Mouse (Mus musculus): ENCODE data around the gene Cd70.
"Not testable (repeated sequence)": the region's sequence is repeated elsewhere in the genome, so short reads cannot be mapped to it uniquely, and the experiment has no call there.

The Cd70 gene

GRCm38 (mm10) chr17:57134021-57134420 lies 15.6 kb downstream of the Cd70 start:
- DNase-seq = not testable (repeated sequence)

GRCm38 (mm10) chr17:57131793-57132192 lies 17.8 kb downstream of the Cd70 start:
- DNase-seq = no peak

GRCm38 (mm10) chr17:57125853-57126622 lies 23.5 kb downstream of the Cd70 start:
- no peak for DNase-seq

- no peak for DNase-seq
Observed at GRCm38 (mm10) chr17:57124792-57125191, 24.8 kb downstream of the Cd70 start.

GRCm38 (mm10) chr17:57123192-57124118 lies 26.1 kb downstream of the Cd70 start:
- no peak for DNase-seq

- DNase-seq = no peak
Observed at GRCm38 (mm10) chr17:57121856-57122255, 27.7 kb downstream of the Cd70 start.

- DNase-seq = peak; percentile 43
Observed at GRCm38 (mm10) chr17:57118524-57119349, 30.8 kb downstream of the Cd70 start.

- no peak for DNase-seq
Observed at GRCm38 (mm10) chr17:57116801-57117200, 32.8 kb downstream of the Cd70 start.

GRCm38 (mm10) chr17:57112768-57113474 lies 36.7 kb downstream of the Cd70 start:
- no peak for DNase-seq

GRCm38 (mm10) chr17:57110005-57110404 lies 39.6 kb downstream of the Cd70 start:
- DNase-seq = no peak

- no peak for DNase-seq
Observed at GRCm38 (mm10) chr17:57108666-57109171, 40.9 kb downstream of the Cd70 start.

- no peak for DNase-seq
Observed at GRCm38 (mm10) chr17:57108040-57108665, 41.4 kb downstream of the Cd70 start.

GRCm38 (mm10) chr17:57107064-57107463 lies 42.5 kb downstream of the Cd70 start:
- DNase-seq = no peak

- DNase-seq = no peak
Observed at GRCm38 (mm10) chr17:57106035-57106368, 43.6 kb downstream of the Cd70 start.

- peak; percentile 47 for DNase-seq
Observed at GRCm38 (mm10) chr17:57105181-57106034, 44.2 kb downstream of the Cd70 start, which contains the start of gene Tnfsf9. Gene Tnfsf9, plus strand, starts transcription at chr17:57105325.

- DNase-seq = no peak
Observed at GRCm38 (mm10) chr17:57104496-57104895, 45.1 kb downstream of the Cd70 start.

GRCm38 (mm10) chr17:57102276-57102675 lies 47.3 kb downstream of the Cd70 start:
- DNase-seq = no peak

- DNase-seq = no peak
Observed at GRCm38 (mm10) chr17:57099629-57100325, 49.8 kb downstream of the Cd70 start.

- no peak for DNase-seq
Observed at GRCm38 (mm10) chr17:57098321-57098720, 51.3 kb downstream of the Cd70 start.

GRCm38 (mm10) chr17:57096623-57096920 lies 53.0 kb downstream of the Cd70 start:
- DNase-seq = peak; percentile 85
